Mouse (Mus musculus) E14TG2a.4 (cell line): ENCODE data around the gene Wdpcp.

Experiments
- CTCF ChIP-seq: conservative IDR thresholded peaks from 2 replicates; pipeline ENCODE4 v1.5.1; 2014; ENCODE audit warnings: low read length
- NANOG ChIP-seq: IDR thresholded peaks from 2 replicates; pipeline ENCODE4 v1.6.1; 2014; ENCODE audit warnings: borderline replicate concordance, low read length, mixed read lengths
- POU5F1 ChIP-seq: IDR thresholded peaks from 2 replicates; pipeline ENCODE4 v1.6.1; 2014; ENCODE audit warnings: low read length, borderline replicate concordance

GRCm38 (mm10) chr11:21552049-21552448 is 20.0 kb upstream of the Wdpcp start:
- TF ChIP-seq CTCF: no peak
- no peak for TF ChIP-seq NANOG
- TF ChIP-seq POU5F1: no peak
